ENCODE assay signal across 8 mouse cellular contexts in the genomic region with DNA sequence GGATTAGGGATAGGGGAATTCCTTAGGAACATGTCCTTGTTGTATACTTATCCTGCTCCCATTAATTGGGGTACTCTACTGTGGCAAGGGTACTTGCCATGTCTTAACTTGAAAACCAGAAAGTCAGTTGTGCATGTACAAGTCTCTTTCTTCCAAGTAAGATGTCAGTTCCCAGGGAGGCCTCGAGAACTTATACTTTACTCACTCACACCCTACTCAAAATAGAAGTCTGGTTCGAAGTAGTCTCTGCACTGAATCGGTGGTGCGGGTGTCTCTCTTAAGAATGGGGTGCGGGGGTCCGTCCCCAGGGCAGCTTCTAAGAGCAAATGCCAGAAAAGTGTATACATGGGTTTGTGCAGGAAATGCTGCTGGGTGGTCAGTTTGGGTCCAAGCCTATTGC. TPM values are rescaled to one million over a fixed set of nuclear protein-coding genes. Genes with fewer than 3 reads are reported as not detected.
DNase-seq lines count a peak whose midpoint lies in the region; ATAC-seq lines count a peak whose summit lies in the region.

No protein-coding gene starts in this region.

- no peak for ATAC-seq in cerebellum, adult (ENCODE audit: insufficient number of reproducible peaks, low FRiP score, low TSS enrichment)

- DNase-seq in cerebellum, adult 11 months = peak; percentile 79
- peak; percentile 87 for DNase-seq in T-cell, adult 2 months (ENCODE audit: low spot score)
- peak; percentile 99 to 100 for DNase-seq in cerebellum, postnatal 4 days (ENCODE audit: low spot score in 2 of 2)
- DNase-seq in heart, postnatal 10 days = peak; percentile 96 to 98
- DNase-seq in left cerebral cortex, adult 8-10 months (ENCODE audit: low spot score in 2 of 2) = peak; percentile 95 to 99
- DNase-seq in ovary, postnatal 10 days (ENCODE audit: low spot score) = peak; percentile 100
- peak; percentile 96 to 100 for DNase-seq in thymus, postnatal 10 days (ENCODE audit: low spot score in 2 of 2)

- intact Hi-C loops in heart, postnatal 10 days (cut with DNase I) = no loop called here

RNA-seq across cellular contexts. Expression of a gene that starts 2.1 kb away (rescaled TPM):
- total RNA-seq in heart, postnatal 10 days (2021) = 10 to 100 TPM; 45.3 to 50.0 TPM
- total RNA-seq in left cerebral cortex, adult 8-10 months (2022) = 10 to 100 TPM; 54.5 to 60.1 (median 57.4) TPM

RNA-seq across cellular contexts. Expression of a gene that starts 2.8 kb away (rescaled TPM):
- 10 to 100 TPM; 37.3 TPM for total RNA-seq in heart, postnatal 10 days (2021)
- 10 to 100 TPM; 53.4 to 57.2 (median 55.8) TPM for total RNA-seq in left cerebral cortex, adult 8-10 months (2022)
